Mouse (Mus musculus) limb, embryonic 15.5 days (tissue): Measurements from ENCODE around the gene Cfap43. TPM values are rescaled to one million over a fixed set of nuclear protein-coding genes. Genes with fewer than 3 reads are reported as not detected.

Source experiments
- ATAC-seq: fragments of 200-750 bp; cut with Nextera tagmentation; 2 replicates; pipeline ENCODE4 v1.8.0; 2017; ENCODE audit warnings: low read depth, moderate TSS enrichment; ENCODE audit not compliant: insufficient number of reproducible peaks, low FRiP score, low TSS enrichment
- H3K27ac ChIP-seq: fragments of 300-500 bp; sonication (generic); 2 replicates; pipeline ENCODE4 v1.5.1; 2015; ENCODE audit warnings: moderate library complexity, mild to moderate bottlenecking, inconsistent platforms
- H3K27me3 ChIP-seq: fragments of 300-500 bp; sonication (generic); 2 replicates; pipeline ENCODE4 v1.6.1; 2015; ENCODE audit warnings: inconsistent platforms
- H3K36me3 ChIP-seq: fragments of 300-500 bp; sonication (generic); 2 replicates; pipeline ENCODE4 v1.6.1; 2015; ENCODE audit warnings: inconsistent platforms
- H3K4me1 ChIP-seq: fragments of 300-500 bp; sonication (generic); 2 replicates; pipeline ENCODE4 v1.6.1; 2015; ENCODE audit warnings: inconsistent platforms
- H3K4me2 ChIP-seq: fragments of 300-500 bp; sonication (generic); 2 replicates; pipeline ENCODE4 v1.6.1; 2015; ENCODE audit warnings: mild to moderate bottlenecking, inconsistent platforms
- H3K4me3 ChIP-seq: fragments of 300-500 bp; sonication (generic); 2 replicates; pipeline ENCODE4 v1.5.1; 2015; ENCODE audit warnings: mild to moderate bottlenecking, inconsistent platforms
- H3K9ac ChIP-seq: fragments of 300-500 bp; sonication (generic); 2 replicates; pipeline ENCODE4 v1.6.1; 2015; ENCODE audit warnings: inconsistent platforms
- H3K9me3 ChIP-seq: fragments of 300-500 bp; sonication (generic); 2 replicates; pipeline ENCODE4 v1.6.1; 2016; ENCODE audit warnings: inconsistent platforms
- WGBS: fragments of 180-500 bp; shearing (Covaris S2); methylation state at CpG from one replicate; pipeline ENCODE4 v1.1.7; 2015; 5-methylcytosine and 5-hydroxymethylcytosine counted together
- polyA plus RNA-seq: library from polyadenylated mRNA; unstranded; fragments of >200 nt; fragmentation: Nextera tagmentation; extraction: Ambion mirVana; gene quantifications from 2 replicates; pipeline ENCODE4 v1.2.1, GENCODE M21; 2015

Cfap43 gene
- polyA plus RNA-seq, 1 experiment from 2014 or later: 0.47 TPM

GRCm38 (mm10) chr19:47882151-47882881, 36.8 kb downstream of the Cfap43 start:
- Histone ChIP-seq H3K27me3 (no peaks in the 10 kb centered on the region), H3K4me1 (peaks cover 16% of the 10 kb centered on the region; the same call in 1 of the 2 replicates), H3K4me3 (no peak overlapping the region), H3K36me3 (no peaks in the 10 kb centered on the region), H3K27ac (no peak overlapping the region), H3K4me2 (no peak overlapping the region), H3K9ac (no peak overlapping the region), H3K9me3 (no peaks in the 10 kb centered on the region)
- WGBS: 25% methylated on average over 11 of the region's 11 CpGs
- ATAC-seq: no peak

GRCm38 (mm10) chr19:47881538-47881937, 37.5 kb downstream of the Cfap43 start:
- Histone ChIP-seq H3K27ac (no peak overlapping the region), H3K9me3 (no peaks in the 10 kb centered on the region), H3K4me2 (no peak overlapping the region), H3K9ac (no peak overlapping the region), H3K4me3 (no peak overlapping the region), H3K27me3 (no peaks in the 10 kb centered on the region), H3K4me1 (peaks cover 8% of the 10 kb centered on the region; the same call in 1 of the 2 replicates), H3K36me3 (no peaks in the 10 kb centered on the region)
- WGBS: 79% methylated on average over 7 of the region's 7 CpGs
- ATAC-seq: no peak

- no peak overlapping the region for H3K9ac ChIP-seq
- no peak overlapping the region for H3K4me3 ChIP-seq
- H3K27me3 ChIP-seq: no peaks in the 10 kb centered on the region
- H3K9me3 ChIP-seq: no peaks in the 10 kb centered on the region
- no peaks in the 10 kb centered on the region for H3K4me1 ChIP-seq
- 75% methylated on average over 15 of the region's 15 CpGs for WGBS
- H3K4me2 ChIP-seq: no peak overlapping the region
- H3K27ac ChIP-seq: no peak overlapping the region
- no peaks in the 10 kb centered on the region for H3K36me3 ChIP-seq
- no peak for ATAC-seq
Measured at GRCm38 (mm10) chr19:47876252-47876651, 42.8 kb downstream of the Cfap43 start.

- H3K9ac ChIP-seq: no peak overlapping the region
- no peak overlapping the region for H3K4me2 ChIP-seq
- H3K27ac ChIP-seq: no peak overlapping the region
- H3K4me3 ChIP-seq: no peak overlapping the region
- H3K36me3 ChIP-seq: no peaks in the 10 kb centered on the region
- no peaks in the 10 kb centered on the region for H3K9me3 ChIP-seq
- no peaks in the 10 kb centered on the region for H3K27me3 ChIP-seq
- WGBS: 39% methylated on average over 10 of the region's 10 CpGs
- 0 out of 2 replicates have a peak, but pooled peaks cover 4% of the 10 kb centered on the region for H3K4me1 ChIP-seq
- ATAC-seq: no peak
Measured at GRCm38 (mm10) chr19:47871515-47871914, 47.6 kb downstream of the Cfap43 start.

GRCm38 (mm10) chr19:47870102-47870666, 48.9 kb downstream of the Cfap43 start:
- no peak overlapping the region for H3K4me3 ChIP-seq
- no peak overlapping the region for H3K9ac ChIP-seq
- no peaks in the 10 kb centered on the region for H3K9me3 ChIP-seq
- H3K27ac ChIP-seq: no peak overlapping the region
- H3K4me1 ChIP-seq: peaks cover 6% of the 10 kb centered on the region; the same call in 1 of the 2 replicates
- no peak overlapping the region for H3K4me2 ChIP-seq
- no peaks in the 10 kb centered on the region for H3K27me3 ChIP-seq
- H3K36me3 ChIP-seq: no peaks in the 10 kb centered on the region
- no peak for ATAC-seq
- WGBS: 69% methylated on average over 7 of the region's 7 CpGs

- no peak overlapping the region for H3K4me2 ChIP-seq
- no peak overlapping the region for H3K27ac ChIP-seq
- no peak overlapping the region for H3K9ac ChIP-seq
- ATAC-seq: no peak
- 37% methylated on average over 3 of the region's 3 CpGs for WGBS
- H3K27me3 ChIP-seq: no peaks in the 10 kb centered on the region
- H3K9me3 ChIP-seq: no peaks in the 10 kb centered on the region
- H3K4me1 ChIP-seq: peaks cover 6% of the 10 kb centered on the region; the same call in 1 of the 2 replicates
- H3K36me3 ChIP-seq: 0 out of 2 replicates have a peak, but pooled peaks cover 1% of the 10 kb centered on the region
- no peak overlapping the region for H3K4me3 ChIP-seq
Measured at GRCm38 (mm10) chr19:47869516-47869915, 49.6 kb downstream of the Cfap43 start.

- H3K36me3 ChIP-seq: peaks cover 7% of the 10 kb centered on the region; the same call in 1 of the 2 replicates
- no peak overlapping the region for H3K4me3 ChIP-seq
- peaks cover 6% of the 10 kb centered on the region; the same call in 1 of the 2 replicates for H3K4me1 ChIP-seq
- no peaks in the 10 kb centered on the region for H3K27me3 ChIP-seq
- 31% methylated on average over 4 of the region's 4 CpGs for WGBS
- no peak overlapping the region for H3K27ac ChIP-seq
- no peak for ATAC-seq
- H3K4me2 ChIP-seq: no peak overlapping the region
- no peaks in the 10 kb centered on the region for H3K9me3 ChIP-seq
- H3K9ac ChIP-seq: no peak overlapping the region
Measured at GRCm38 (mm10) chr19:47868951-47869350, 50.1 kb downstream of the Cfap43 start.

- peaks cover 11% of the 10 kb centered on the region for H3K36me3 ChIP-seq
- H3K9me3 ChIP-seq: no peaks in the 10 kb centered on the region
- H3K4me2 ChIP-seq: no peak overlapping the region
- 67% methylated on average over 4 of the region's 4 CpGs for WGBS
- H3K4me1 ChIP-seq: peaks cover 6% of the 10 kb centered on the region; the same call in 1 of the 2 replicates
- no peaks in the 10 kb centered on the region for H3K27me3 ChIP-seq
- no peak overlapping the region for H3K27ac ChIP-seq
- ATAC-seq: no peak
- H3K4me3 ChIP-seq: no peak overlapping the region
- H3K9ac ChIP-seq: no peak overlapping the region
Measured at GRCm38 (mm10) chr19:47867628-47868175, 51.4 kb downstream of the Cfap43 start.

GRCm38 (mm10) chr19:47865353-47865947, 53.6 kb downstream of the Cfap43 start, which contains the start of gene Gsto2:
Gsto2 (plus strand) TSS chr19:47865534.
- peaks cover 6% of the 10 kb centered on the region; the same call in 1 of the 2 replicates for H3K4me1 ChIP-seq
- peak within 1 kb of the TSS; percentile 75 for H3K4me3 ChIP-seq
- no peaks in the 10 kb centered on the region for H3K27me3 ChIP-seq
- peak within 1 kb of the TSS; percentile 91 for H3K27ac ChIP-seq
- H3K9me3 ChIP-seq: no peaks in the 10 kb centered on the region
- peaks cover 21% of the 10 kb centered on the region for H3K36me3 ChIP-seq
- peak within 1 kb of the TSS; percentile 72 for H3K9ac ChIP-seq
- WGBS: under 1% methylated on average over 49 of the region's 49 CpGs
- ATAC-seq: peak; percentile 100
- peak within 1 kb of the TSS; percentile 87 for H3K4me2 ChIP-seq

- no peak for ATAC-seq
- peak overlapping the region; percentile 87 for H3K4me2 ChIP-seq
- H3K9me3 ChIP-seq: no peaks in the 10 kb centered on the region
- H3K27me3 ChIP-seq: no peaks in the 10 kb centered on the region
- H3K4me3 ChIP-seq: peak overlapping the region; percentile 75
- H3K4me1 ChIP-seq: peaks cover 3% of the 10 kb centered on the region; the same call in 1 of the 2 replicates
- H3K36me3 ChIP-seq: peaks cover 22% of the 10 kb centered on the region
- 86% methylated on average over 7 of the region's 7 CpGs for WGBS
- no peak overlapping the region for H3K27ac ChIP-seq
- no peak overlapping the region for H3K9ac ChIP-seq
Measured at GRCm38 (mm10) chr19:47864721-47865120, 54.4 kb downstream of the Cfap43 start.

- no peak overlapping the region for H3K27ac ChIP-seq
- H3K36me3 ChIP-seq: peaks cover 29% of the 10 kb centered on the region
- H3K4me3 ChIP-seq: no peak overlapping the region
- 94% methylated on average over 9 of the region's 9 CpGs for WGBS
- H3K4me1 ChIP-seq: peaks cover 2% of the 10 kb centered on the region; the same call in 1 of the 2 replicates
- no peaks in the 10 kb centered on the region for H3K9me3 ChIP-seq
- no peak for ATAC-seq
- no peaks in the 10 kb centered on the region for H3K27me3 ChIP-seq
- no peak overlapping the region for H3K4me2 ChIP-seq
- H3K9ac ChIP-seq: no peak overlapping the region
Measured at GRCm38 (mm10) chr19:47864051-47864450, 55.0 kb downstream of the Cfap43 start.
